Mouse (Mus musculus) heart, embryonic 12.5 days (tissue): ENCODE data around the gene Phgr1. TPM values are rescaled to one million over a fixed set of nuclear protein-coding genes. Genes with fewer than 3 reads are reported as not detected.

ENCODE experiments used
- ATAC-seq: fragments of 200-750 bp; cut with Nextera tagmentation; 2 replicates; pipeline ENCODE4 v1.8.0; 2017; ENCODE audit warnings: moderate TSS enrichment, moderate library complexity; ENCODE audit not compliant: insufficient number of reproducible peaks, low FRiP score
- H3K27ac ChIP-seq: fragments of 300-500 bp; sonication (generic); 2 replicates; pipeline ENCODE4 v1.5.1; 2016; ENCODE audit warnings: mild to moderate bottlenecking, moderate library complexity; ENCODE audit not compliant: poor library complexity, severe bottlenecking
- H3K27me3 ChIP-seq: fragments of 300-500 bp; sonication (generic); replicated peaks from 2 replicates; pipeline ENCODE4 v1.6.1; 2016; ENCODE audit warnings: mild to moderate bottlenecking, moderate library complexity
- H3K36me3 ChIP-seq: fragments of 300-500 bp; sonication (generic); 2 replicates; pipeline ENCODE4 v1.6.1; 2016; ENCODE audit warnings: mild to moderate bottlenecking, moderate library complexity
- H3K4me1 ChIP-seq: fragments of 300-500 bp; sonication (generic); replicated peaks from 2 replicates; pipeline ENCODE4 v1.6.1; 2016; ENCODE audit warnings: mild to moderate bottlenecking
- H3K4me2 ChIP-seq: fragments of 300-500 bp; sonication (generic); 2 replicates; pipeline ENCODE4 v1.6.1; 2016; ENCODE audit warnings: mild to moderate bottlenecking, moderate library complexity
- H3K4me3 ChIP-seq: fragments of 300-500 bp; sonication (generic); 2 replicates; pipeline ENCODE4 v1.5.1; 2016; ENCODE audit warnings: mild to moderate bottlenecking
- H3K9ac ChIP-seq: fragments of 300-500 bp; sonication (generic); 2 replicates; pipeline ENCODE4 v1.6.1; 2016; ENCODE audit warnings: mild to moderate bottlenecking, moderate library complexity
- H3K9me3 ChIP-seq: fragments of 300-500 bp; sonication (generic); replicated peaks from 2 replicates; pipeline ENCODE4 v1.6.1; 2016; ENCODE audit warnings: mild to moderate bottlenecking, moderate library complexity
- WGBS: fragments of 180-500 bp; shearing (Covaris S2); methylation state at CpG from one replicate; pipeline ENCODE4 v1.1.7; 2016; 5-methylcytosine and 5-hydroxymethylcytosine counted together
- polyA plus RNA-seq: library from polyadenylated mRNA; unstranded; fragments of >200 nt; fragmentation: Nextera tagmentation; extraction: Ambion mirVana; gene quantifications from 2 replicates; pipeline ENCODE4 v1.2.1, GENCODE M21; 2016

Gene Phgr1
- polyA plus RNA-seq, 1 experiment from 2014 or later = not detected

- Histone ChIP-seq H3K4me1 (peaks cover 12% of the 10 kb centered on the region), H3K27ac (no peak within 1 kb of the TSS), H3K27me3 (peaks cover 9% of the 10 kb centered on the region; the same call in 1 of the 2 replicates), H3K4me2 (peak within 1 kb of the TSS; percentile 73), H3K4me3 (peak within 1 kb of the TSS; percentile 42), H3K36me3 (no peaks in the 10 kb centered on the region), H3K9ac (peak within 1 kb of the TSS; percentile 27; the same call in 1 of the 2 replicates), H3K9me3 (no peaks in the 10 kb centered on the region)
- ATAC-seq = peak; percentile 73
- 12% methylated on average over 39 of the region's 39 CpGs for WGBS
Measured at GRCm38 (mm10) chr2:118779504-118780480, 7.2 kb downstream of the Phgr1 start, which contains the start of gene Disp2. Gene Disp2, plus strand, starts transcription at chr2:118779719.

GRCm38 (mm10) chr2:118781115-118781514 lies 8.5 kb downstream of the Phgr1 start:
- Histone ChIP-seq H3K27ac (no peak overlapping the region), H3K27me3 (peaks cover 9% of the 10 kb centered on the region; the same call in 1 of the 2 replicates), H3K36me3 (no peaks in the 10 kb centered on the region), H3K4me2 (no peak overlapping the region), H3K4me1 (peaks cover 12% of the 10 kb centered on the region), H3K9ac (no peak overlapping the region), H3K4me3 (no peak overlapping the region), H3K9me3 (no peaks in the 10 kb centered on the region)
- no peak for ATAC-seq
- WGBS = 33% methylated on average over 1 of the region's 1 CpGs

- no peak overlapping the region for H3K27ac ChIP-seq
- no peak for ATAC-seq
- 40% methylated on average over 4 of the region's 4 CpGs for WGBS
Measured at GRCm38 (mm10) chr2:118782303-118782702, 9.7 kb downstream of the Phgr1 start.

GRCm38 (mm10) chr2:118783093-118783492 lies 10.5 kb downstream of the Phgr1 start:
- WGBS = 53% methylated on average over 5 of the region's 5 CpGs
- H3K4me3 ChIP-seq = no peak overlapping the region
- H3K9ac ChIP-seq = no peak overlapping the region
- no peaks in the 10 kb centered on the region for H3K9me3 ChIP-seq
- H3K27me3 ChIP-seq = peaks cover 10% of the 10 kb centered on the region; the same call in 1 of the 2 replicates
- H3K36me3 ChIP-seq = no peaks in the 10 kb centered on the region
- no peak overlapping the region for H3K27ac ChIP-seq
- peaks cover 12% of the 10 kb centered on the region for H3K4me1 ChIP-seq
- no peak overlapping the region for H3K4me2 ChIP-seq
- ATAC-seq = no peak

More at GRCm38 (mm10) chr2:118782303-118782702, 9.7 kb downstream of the Phgr1 start:
- Histone ChIP-seq H3K36me3 (no peaks in the 10 kb centered on the region), H3K9me3 (no peaks in the 10 kb centered on the region), H3K27me3 (peaks cover 9% of the 10 kb centered on the region; the same call in 1 of the 2 replicates), H3K4me3 (no peak overlapping the region), H3K9ac (no peak overlapping the region), H3K4me1 (peaks cover 12% of the 10 kb centered on the region), H3K4me2 (no peak overlapping the region)

- no peak for ATAC-seq
- Histone ChIP-seq H3K36me3 (no peaks in the 10 kb centered on the region), H3K4me2 (no peak overlapping the region), H3K27ac (no peak overlapping the region), H3K9ac (no peak overlapping the region), H3K4me1 (peaks cover 12% of the 10 kb centered on the region), H3K4me3 (no peak overlapping the region), H3K9me3 (no peaks in the 10 kb centered on the region), H3K27me3 (peaks cover 10% of the 10 kb centered on the region; the same call in 1 of the 2 replicates)
- WGBS = 82% methylated on average over 7 of the region's 7 CpGs
Measured at GRCm38 (mm10) chr2:118783663-118784062, 11.1 kb downstream of the Phgr1 start.

GRCm38 (mm10) chr2:118786525-118786924 lies 14.0 kb downstream of the Phgr1 start:
- Histone ChIP-seq H3K27me3 (peaks cover 21% of the 10 kb centered on the region), H3K27ac (no peak overlapping the region), H3K9me3 (no peaks in the 10 kb centered on the region), H3K36me3 (no peaks in the 10 kb centered on the region), H3K9ac (no peak overlapping the region), H3K4me1 (peaks cover 11% of the 10 kb centered on the region), H3K4me2 (no peak overlapping the region), H3K4me3 (no peak overlapping the region)
- 62% methylated on average over 5 of the region's 5 CpGs for WGBS
- ATAC-seq = no peak

- H3K9me3 ChIP-seq = no peaks in the 10 kb centered on the region
- H3K4me1 ChIP-seq = peaks cover 11% of the 10 kb centered on the region
- H3K27me3 ChIP-seq = peaks cover 44% of the 10 kb centered on the region
- H3K9ac ChIP-seq = no peak overlapping the region
- H3K36me3 ChIP-seq = no peaks in the 10 kb centered on the region
- no peak overlapping the region for H3K27ac ChIP-seq
- ATAC-seq = no peak
- no peak overlapping the region for H3K4me2 ChIP-seq
- H3K4me3 ChIP-seq = no peak overlapping the region
- WGBS = 89% methylated on average over 11 of the region's 11 CpGs
Measured at GRCm38 (mm10) chr2:118789501-118789900, 16.9 kb downstream of the Phgr1 start.

GRCm38 (mm10) chr2:118790221-118790550 lies 17.6 kb downstream of the Phgr1 start:
- Histone ChIP-seq H3K4me2 (peak overlapping the region; percentile 61), H3K36me3 (no peaks in the 10 kb centered on the region), H3K4me3 (peak overlapping the region; percentile 13), H3K9me3 (no peaks in the 10 kb centered on the region), H3K27me3 (peaks cover 44% of the 10 kb centered on the region), H3K9ac (no peak overlapping the region; the same call in 1 of the 2 replicates), H3K27ac (no peak overlapping the region), H3K4me1 (peaks cover 11% of the 10 kb centered on the region)
- WGBS = 53% methylated on average over 12 of the region's 12 CpGs
- ATAC-seq = 0 out of 2 replicates have a peak, but pooled peaks have one; percentile 4

GRCm38 (mm10) chr2:118790551-118791525 lies 18.3 kb downstream of the Phgr1 start:
- H3K36me3 ChIP-seq = no peaks in the 10 kb centered on the region
- peaks cover 44% of the 10 kb centered on the region for H3K27me3 ChIP-seq
- peaks cover 11% of the 10 kb centered on the region for H3K4me1 ChIP-seq
- H3K9ac ChIP-seq = no peak overlapping the region; the same call in 1 of the 2 replicates
- peak; percentile 62 for ATAC-seq
- H3K4me3 ChIP-seq = peak overlapping the region; percentile 13
- H3K9me3 ChIP-seq = no peaks in the 10 kb centered on the region
- WGBS = 23% methylated on average over 44 of the region's 44 CpGs
- no peak overlapping the region for H3K27ac ChIP-seq
- H3K4me2 ChIP-seq = peak overlapping the region; percentile 61

GRCm38 (mm10) chr2:118791591-118792258 lies 19.2 kb downstream of the Phgr1 start:
- 88% methylated on average over 26 of the region's 26 CpGs for WGBS

More at GRCm38 (mm10) chr2:118791591-118792258, 19.2 kb downstream of the Phgr1 start:
- H3K36me3 ChIP-seq = no peaks in the 10 kb centered on the region
- no peak overlapping the region for H3K27ac ChIP-seq
- no peaks in the 10 kb centered on the region for H3K9me3 ChIP-seq
- no peak for ATAC-seq
- H3K4me3 ChIP-seq = no peak overlapping the region
- H3K9ac ChIP-seq = no peak overlapping the region
- no peak overlapping the region for H3K4me2 ChIP-seq
- H3K27me3 ChIP-seq = peaks cover 46% of the 10 kb centered on the region
- H3K4me1 ChIP-seq = peaks cover 11% of the 10 kb centered on the region
